Mouse (Mus musculus): ENCODE measurements around the gene Slc16a10.
"Not testable (repeated sequence)": the region's sequence is repeated elsewhere in the genome, so short reads cannot be mapped to it uniquely, and the experiment has no call there.

Slc16a10 gene

GRCm38 (mm10) chr10:40020401-40020800, 121.7 kb downstream of the Slc16a10 start:
- no peak for DNase-seq

- DNase-seq: no peak
These were observed 122.6 kb downstream of the Slc16a10 start for GRCm38 (mm10) chr10:40019492-40019891.

- DNase-seq: no peak
These were observed 123.7 kb downstream of the Slc16a10 start for GRCm38 (mm10) chr10:40018261-40018860.

GRCm38 (mm10) chr10:40009591-40009990, 132.5 kb downstream of the Slc16a10 start:
- no peak for DNase-seq

GRCm38 (mm10) chr10:40008847-40009246, 133.2 kb downstream of the Slc16a10 start:
- not testable (repeated sequence) for DNase-seq

- no peak for DNase-seq
These were observed 134.1 kb downstream of the Slc16a10 start for GRCm38 (mm10) chr10:40007953-40008352.

- no peak for DNase-seq
These were observed 135.1 kb downstream of the Slc16a10 start for GRCm38 (mm10) chr10:40006963-40007362.

- no peak for DNase-seq
These were observed 141.3 kb downstream of the Slc16a10 start for GRCm38 (mm10) chr10:40000746-40001145.

GRCm38 (mm10) chr10:39991155-39991554, 150.9 kb downstream of the Slc16a10 start:
- no peak for DNase-seq

GRCm38 (mm10) chr10:39986466-39986865, 155.6 kb downstream of the Slc16a10 start, which contains the start of gene Mfsd4b5:
TSS of gene Mfsd4b5 (minus strand) at chr10:39986646.
- DNase-seq: no peak
